Mouse (Mus musculus): ENCODE results near the gene Krt24.
"Not testable (repeated sequence)": the region's sequence is repeated elsewhere in the genome, so short reads cannot be mapped to it uniquely, and the experiment has no call there.

Gene Krt24

GRCm38 (mm10) chr11:99250666-99251065 lies 34.4 kb downstream of the Krt24 start:
- no peak for DNase-seq

GRCm38 (mm10) chr11:99250241-99250640 lies 34.8 kb downstream of the Krt24 start:
- DNase-seq, result no peak

GRCm38 (mm10) chr11:99249115-99249514 lies 35.9 kb downstream of the Krt24 start:
- DNase-seq, result no peak

GRCm38 (mm10) chr11:99247916-99248315 lies 37.1 kb downstream of the Krt24 start:
- no peak for DNase-seq

- not testable (repeated sequence) for DNase-seq
These were observed 40.5 kb downstream of the Krt24 start for GRCm38 (mm10) chr11:99244519-99244918.

GRCm38 (mm10) chr11:99243820-99244374 lies 41.2 kb downstream of the Krt24 start, which contains the start of gene Krt222:
Gene Krt222 (minus strand): TSS chr11:99244085.
- peak; percentile 61 for DNase-seq

- no peak for DNase-seq
These were observed 41.8 kb downstream of the Krt24 start for GRCm38 (mm10) chr11:99243200-99243819.

GRCm38 (mm10) chr11:99242056-99242455 lies 43.0 kb downstream of the Krt24 start:
- DNase-seq, result no peak

GRCm38 (mm10) chr11:99238468-99238867 lies 46.6 kb downstream of the Krt24 start:
- DNase-seq, result no peak

GRCm38 (mm10) chr11:99231049-99231816 lies 53.8 kb downstream of the Krt24 start:
- DNase-seq, result no peak

GRCm38 (mm10) chr11:99230261-99231048 lies 54.6 kb downstream of the Krt24 start, which contains the start of gene Smarce1:
Gene Smarce1 (minus strand): TSS chr11:99231017.
- peak; percentile 84 for DNase-seq

Data from right cerebral cortex, postnatal 25 days (tissue).